Mouse (Mus musculus): Measurements from ENCODE around the gene Misp. TPM values are rescaled to one million over a fixed set of nuclear protein-coding genes. Genes with fewer than 3 reads are reported as not detected.

The Misp gene
- polyA plus RNA-seq, 1 experiment = 0.91 TPM

- peaks cover 7% of the 10 kb centered on the region for H3K4me1 ChIP-seq (ENCODE audit: control insufficient read depth, insufficient read depth, low read length)
- TF ChIP-seq POLR2A (IDR thresholded peaks at IDR 0.05; ENCODE audit: borderline replicate concordance, low read depth, low read length) = no peak
- TF ChIP-seq CTCF (IDR thresholded peaks at IDR 0.05; ENCODE audit: low read depth, low read length) = no peak
- H3K27ac ChIP-seq (ENCODE audit: insufficient read depth, low read depth, low read length) = no peak overlapping the region
- no peak overlapping the region for H3K4me3 ChIP-seq (ENCODE audit: insufficient read depth, low read length)
These were observed 42.1 kb downstream of the Misp start for GRCm38 (mm10) chr10:79862925-79863324.

GRCm38 (mm10) chr10:79864351-79865188, 43.8 kb downstream of the Misp start:
- TF ChIP-seq POLR2A (IDR thresholded peaks at IDR 0.05; ENCODE audit: borderline replicate concordance, low read depth, low read length) (no peak), CTCF (IDR thresholded peaks at IDR 0.05; ENCODE audit: low read depth, low read length) (no peak)
- H3K4me1 ChIP-seq (ENCODE audit: control insufficient read depth, insufficient read depth, low read length) = no peaks in the 10 kb centered on the region
- no peak overlapping the region for H3K4me3 ChIP-seq (ENCODE audit: insufficient read depth, low read length)
- no peak overlapping the region for H3K27ac ChIP-seq (ENCODE audit: insufficient read depth, low read depth, low read length)

DNA sequence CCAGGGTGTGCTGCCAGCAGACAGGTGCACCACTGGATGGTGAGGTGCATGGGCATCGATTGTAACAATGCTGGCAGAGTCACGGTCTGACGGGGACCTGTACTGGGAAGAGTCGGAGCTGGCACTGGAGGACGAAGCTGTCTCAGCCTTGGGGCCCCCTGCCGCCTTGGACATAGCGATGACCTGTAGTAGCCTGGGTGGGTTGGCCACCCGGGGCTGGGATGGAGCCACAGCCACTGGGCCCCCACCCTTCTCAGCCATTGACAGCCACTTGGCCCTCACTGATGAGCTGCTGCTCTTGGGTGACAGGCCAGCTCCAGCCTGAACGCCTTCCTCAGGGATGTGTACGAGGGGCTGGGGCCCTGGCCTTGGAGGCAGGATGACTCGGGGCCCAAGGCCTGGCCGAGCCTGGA, 44.4 kb downstream of the Misp start:
- no peak overlapping the region for H3K27ac ChIP-seq (ENCODE audit: insufficient read depth, low read depth, low read length)
- TF ChIP-seq CTCF (IDR thresholded peaks at IDR 0.05; ENCODE audit: low read depth, low read length) (no peak), POLR2A (IDR thresholded peaks at IDR 0.05; ENCODE audit: borderline replicate concordance, low read depth, low read length) (no peak)
- H3K4me1 ChIP-seq (ENCODE audit: control insufficient read depth, insufficient read depth, low read length) = no peaks in the 10 kb centered on the region
- H3K4me3 ChIP-seq (ENCODE audit: insufficient read depth, low read length) = no peak overlapping the region

GRCm38 (mm10) chr10:79865801-79866295, 45.1 kb downstream of the Misp start:
- peak; percentile 28; the same call in 1 of the 2 replicates for TF ChIP-seq CTCF (IDR thresholded peaks at IDR 0.05; ENCODE audit: low read depth, low read length)
- TF ChIP-seq POLR2A (IDR thresholded peaks at IDR 0.05; ENCODE audit: borderline replicate concordance, low read depth, low read length) = no peak
- no peak overlapping the region for H3K27ac ChIP-seq (ENCODE audit: insufficient read depth, low read depth, low read length)
- no peaks in the 10 kb centered on the region for H3K4me1 ChIP-seq (ENCODE audit: control insufficient read depth, insufficient read depth, low read length)
- no peak overlapping the region for H3K4me3 ChIP-seq (ENCODE audit: insufficient read depth, low read length)

- Histone ChIP-seq H3K4me1 (ENCODE audit: control insufficient read depth, insufficient read depth, low read length) (no peaks in the 10 kb centered on the region), H3K27ac (ENCODE audit: insufficient read depth, low read depth, low read length) (no peak overlapping the region), H3K4me3 (ENCODE audit: insufficient read depth, low read length) (no peak overlapping the region)
- TF ChIP-seq POLR2A (IDR thresholded peaks at IDR 0.05; ENCODE audit: borderline replicate concordance, low read depth, low read length) (no peak), CTCF (IDR thresholded peaks at IDR 0.05; ENCODE audit: low read depth, low read length) (no peak)
These were observed 45.8 kb downstream of the Misp start for GRCm38 (mm10) chr10:79866601-79867000.

- Histone ChIP-seq H3K27ac (ENCODE audit: insufficient read depth, low read depth, low read length) (no peak overlapping the region), H3K4me1 (ENCODE audit: control insufficient read depth, insufficient read depth, low read length) (peaks cover 5% of the 10 kb centered on the region), H3K4me3 (ENCODE audit: insufficient read depth, low read length) (no peak overlapping the region)
- TF ChIP-seq CTCF (IDR thresholded peaks at IDR 0.05; ENCODE audit: low read depth, low read length) = no peak
- no peak for TF ChIP-seq POLR2A (IDR thresholded peaks at IDR 0.05; ENCODE audit: borderline replicate concordance, low read depth, low read length)
These were observed 51.1 kb downstream of the Misp start for GRCm38 (mm10) chr10:79871845-79872244.

- TF ChIP-seq POLR2A (IDR thresholded peaks at IDR 0.05; ENCODE audit: borderline replicate concordance, low read depth, low read length) = no peak
- TF ChIP-seq CTCF (IDR thresholded peaks at IDR 0.05; ENCODE audit: low read depth, low read length) = no peak
- Histone ChIP-seq H3K27ac (ENCODE audit: insufficient read depth, low read depth, low read length) (no peak overlapping the region), H3K4me3 (ENCODE audit: insufficient read depth, low read length) (no peak overlapping the region), H3K4me1 (ENCODE audit: control insufficient read depth, insufficient read depth, low read length) (peaks cover 11% of the 10 kb centered on the region)
These were observed 52.1 kb downstream of the Misp start for GRCm38 (mm10) chr10:79872862-79873261.

GRCm38 (mm10) chr10:79873313-79873712, 52.5 kb downstream of the Misp start:
- Histone ChIP-seq H3K27ac (ENCODE audit: insufficient read depth, low read depth, low read length) (no peak overlapping the region), H3K4me1 (ENCODE audit: control insufficient read depth, insufficient read depth, low read length) (peaks cover 11% of the 10 kb centered on the region), H3K4me3 (ENCODE audit: insufficient read depth, low read length) (no peak overlapping the region)
- TF ChIP-seq POLR2A (IDR thresholded peaks at IDR 0.05; ENCODE audit: borderline replicate concordance, low read depth, low read length) (no peak), CTCF (IDR thresholded peaks at IDR 0.05; ENCODE audit: low read depth, low read length) (no peak)

- Histone ChIP-seq H3K27ac (ENCODE audit: insufficient read depth, low read depth, low read length) (no peak overlapping the region), H3K4me1 (ENCODE audit: control insufficient read depth, insufficient read depth, low read length) (peaks cover 15% of the 10 kb centered on the region), H3K4me3 (ENCODE audit: insufficient read depth, low read length) (peak overlapping the region; percentile 60)
- TF ChIP-seq POLR2A (IDR thresholded peaks at IDR 0.05; ENCODE audit: borderline replicate concordance, low read depth, low read length) (no peak), CTCF (IDR thresholded peaks at IDR 0.05; ENCODE audit: low read depth, low read length) (no peak)
These were observed 53.0 kb downstream of the Misp start for GRCm38 (mm10) chr10:79873715-79874289.

GRCm38 (mm10) chr10:79874290-79874862, 53.6 kb downstream of the Misp start, which contains the start of the genes Prtn3 and Plppr3:
Prtn3 (plus strand) TSS chr10:79874476.
Plppr3 (minus strand) TSS chr10:79874634.
- H3K27ac ChIP-seq (ENCODE audit: insufficient read depth, low read depth, low read length) = no peak within 1 kb of the TSS
- H3K4me1 ChIP-seq (ENCODE audit: control insufficient read depth, insufficient read depth, low read length) = peaks cover 19% of the 10 kb centered on the region
- TF ChIP-seq POLR2A (IDR thresholded peaks at IDR 0.05; ENCODE audit: borderline replicate concordance, low read depth, low read length) (no peak), CTCF (IDR thresholded peaks at IDR 0.05; ENCODE audit: low read depth, low read length) (no peak)
- H3K4me3 ChIP-seq (ENCODE audit: insufficient read depth, low read length) = peak within 1 kb of the TSS; percentile 60

Measured in bone marrow macrophage, adult 2 months (primary cell).